Mouse (Mus musculus): Measurements from ENCODE around the gene Mapk8ip3. TPM values are rescaled to one million over a fixed set of nuclear protein-coding genes. Genes with fewer than 3 reads are reported as not detected.

The Mapk8ip3 gene
- polyA plus RNA-seq, 1 experiment from 2014 or later = 57.5 TPM

DNA sequence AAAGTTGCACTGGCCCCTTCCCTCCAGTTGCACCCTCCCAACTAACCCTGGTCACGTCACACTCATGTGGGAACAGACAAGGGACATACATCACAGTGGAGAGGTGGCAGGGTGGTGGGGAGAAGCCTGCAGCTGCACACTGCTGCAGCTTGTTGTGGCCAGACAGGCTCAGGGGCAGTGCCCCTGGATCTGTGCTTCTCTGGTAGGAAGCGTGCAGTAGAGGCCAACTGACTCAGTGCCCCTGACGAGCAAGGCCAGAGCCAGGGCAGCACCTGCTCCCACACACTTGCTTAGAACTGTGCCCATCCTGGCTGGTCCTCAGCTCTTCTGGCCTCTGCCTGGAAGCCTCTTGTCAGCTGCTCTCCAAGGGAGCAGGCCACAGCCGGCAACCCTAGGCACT, 39.2 kb downstream of the Mapk8ip3 start:
- H3K9me3 ChIP-seq (ENCODE audit: control insufficient read depth, low read length) = no peaks in the 10 kb centered on the region
- no peak overlapping the region for H3K27ac ChIP-seq (ENCODE audit: low read depth, low read length)
- H3K4me2 ChIP-seq (ENCODE audit: low read depth) = peak overlapping the region; percentile 99
- DNase-seq (ENCODE audit: low spot score) (no peak), ATAC-seq (ENCODE audit: insufficient read depth, low FRiP score, low TSS enrichment) (no peak)
- 82% methylated on average over 4 of the region's 4 CpGs for WGBS
- H3K36me3 ChIP-seq (ENCODE audit: control insufficient read depth, insufficient read depth, low read length) = peaks cover 34% of the 10 kb centered on the region
- peaks cover 24% of the 10 kb centered on the region for H3K4me1 ChIP-seq (ENCODE audit: control insufficient read depth, insufficient read depth, low read length)
- no peaks in the 10 kb centered on the region for H3K27me3 ChIP-seq (ENCODE audit: control insufficient read depth, insufficient read depth, low read length)
- H3K4me3 ChIP-seq (ENCODE audit: low read depth, low read length) = no peak overlapping the region; the same call in 1 of the 2 replicates
- H3K9ac ChIP-seq (ENCODE audit: low read length) = peak overlapping the region; percentile 7

GRCm38 (mm10) chr17:24896993-24897269, 39.8 kb downstream of the Mapk8ip3 start:
- Histone ChIP-seq H3K4me1 (ENCODE audit: control insufficient read depth, insufficient read depth, low read length) (peaks cover 24% of the 10 kb centered on the region), H3K4me2 (ENCODE audit: low read depth) (peak overlapping the region; percentile 99), H3K9ac (ENCODE audit: low read length) (peak overlapping the region; percentile 87), H3K4me3 (ENCODE audit: low read depth, low read length) (peak overlapping the region; percentile 88), H3K27ac (ENCODE audit: low read depth, low read length) (no peak overlapping the region), H3K36me3 (ENCODE audit: control insufficient read depth, insufficient read depth, low read length) (peaks cover 33% of the 10 kb centered on the region), H3K9me3 (ENCODE audit: control insufficient read depth, low read length) (no peaks in the 10 kb centered on the region), H3K27me3 (ENCODE audit: control insufficient read depth, insufficient read depth, low read length) (no peaks in the 10 kb centered on the region)
- 35% methylated on average over 11 of the region's 11 CpGs for WGBS
- DNase-seq (ENCODE audit: low spot score) = no peak
- no peak for ATAC-seq (ENCODE audit: insufficient read depth, low FRiP score, low TSS enrichment)

DNA sequence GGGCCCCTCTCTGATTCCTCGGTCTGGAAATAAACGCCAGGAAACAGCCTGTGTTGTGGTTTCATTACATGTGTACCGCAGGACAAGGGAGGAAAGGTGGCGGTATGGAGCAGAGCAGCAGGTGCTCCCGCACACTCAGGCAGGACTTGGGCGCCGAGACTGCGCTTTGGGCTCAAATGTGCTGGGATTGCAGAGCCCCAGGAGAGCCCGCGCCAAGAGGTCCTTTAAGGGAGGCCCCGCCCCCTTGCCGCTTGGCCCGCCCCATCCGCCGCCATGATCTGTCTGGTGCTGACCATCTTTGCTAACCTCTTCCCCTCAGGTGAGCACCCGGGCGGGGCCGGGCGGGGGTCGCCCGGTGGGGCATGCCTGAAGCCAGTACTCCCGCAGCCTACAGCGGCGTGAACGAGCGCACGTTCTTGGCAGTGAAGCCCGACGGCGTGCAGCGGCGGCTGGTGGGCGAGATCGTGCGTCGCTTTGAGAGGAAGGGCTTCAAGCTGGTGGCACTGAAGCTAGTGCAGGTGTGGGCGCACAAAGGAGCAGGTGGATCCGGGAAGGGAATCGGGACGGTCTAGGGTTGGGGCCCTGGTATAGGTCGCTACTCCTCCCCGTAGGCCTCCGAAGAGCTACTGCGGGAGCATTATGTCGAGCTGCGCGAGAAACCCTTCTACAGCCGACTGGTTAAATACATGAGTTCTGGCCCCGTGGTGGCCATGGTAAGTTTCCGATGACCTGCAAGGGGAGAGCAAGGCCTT, 40.4 kb downstream of the Mapk8ip3 start, which contains the start of gene Nme3:
Nme3 (plus strand) TSS at position 260 of the 752 bp plus-strand sequence.
- DNase-seq (ENCODE audit: low spot score) (peak; percentile 80), ATAC-seq (ENCODE audit: insufficient read depth, low FRiP score, low TSS enrichment) (peak; percentile 65)
- peak within 1 kb of the TSS; percentile 88 for H3K4me3 ChIP-seq (ENCODE audit: low read depth, low read length)
- peak within 1 kb of the TSS; percentile 87 for H3K9ac ChIP-seq (ENCODE audit: low read length)
- peak within 1 kb of the TSS; percentile 63 for H3K27ac ChIP-seq (ENCODE audit: low read depth, low read length)
- 2% methylated on average over 50 of the region's 50 CpGs for WGBS
- H3K9me3 ChIP-seq (ENCODE audit: control insufficient read depth, low read length) = no peaks in the 10 kb centered on the region
- H3K27me3 ChIP-seq (ENCODE audit: control insufficient read depth, insufficient read depth, low read length) = no peaks in the 10 kb centered on the region
- peak within 1 kb of the TSS; percentile 99 for H3K4me2 ChIP-seq (ENCODE audit: low read depth)
- H3K4me1 ChIP-seq (ENCODE audit: control insufficient read depth, insufficient read depth, low read length) = peaks cover 24% of the 10 kb centered on the region
- H3K36me3 ChIP-seq (ENCODE audit: control insufficient read depth, insufficient read depth, low read length) = peaks cover 30% of the 10 kb centered on the region

DNA sequence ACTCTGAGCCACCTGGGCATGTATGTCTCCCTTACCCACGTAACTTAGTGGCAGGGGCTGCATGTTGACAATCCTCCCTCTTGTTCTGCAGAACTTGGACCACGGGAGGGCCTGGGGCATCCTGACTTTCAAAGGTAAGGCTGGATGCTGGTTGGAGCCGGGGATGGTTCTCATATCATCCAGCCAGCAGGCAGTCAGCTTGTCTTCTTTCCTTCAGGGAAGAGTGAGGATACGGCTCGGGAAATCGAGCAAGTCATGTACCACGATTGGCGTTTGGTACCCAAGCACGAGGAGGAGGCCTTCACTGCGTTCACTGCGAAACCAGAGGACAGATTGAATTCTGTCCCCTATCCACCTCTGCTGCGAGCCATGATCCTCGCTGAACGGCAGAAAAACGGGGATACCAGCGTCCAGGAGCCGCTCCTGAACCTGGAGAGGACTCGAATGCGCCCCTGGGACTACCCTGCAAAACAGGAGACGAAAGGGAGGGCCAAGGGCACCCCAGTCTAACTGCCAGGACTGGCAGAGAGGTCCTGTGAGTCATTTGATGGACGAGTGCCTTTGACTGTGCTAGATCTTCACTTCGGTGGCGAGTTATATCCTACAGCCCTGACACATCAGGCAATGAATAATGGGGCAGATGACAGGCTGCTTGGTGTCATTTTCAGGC, 41.1 kb downstream of the Mapk8ip3 start:
- peak overlapping the region; percentile 99 for H3K4me2 ChIP-seq (ENCODE audit: low read depth)
- peak overlapping the region; percentile 88 for H3K4me3 ChIP-seq (ENCODE audit: low read depth, low read length)
- 11% methylated on average over 23 of the region's 23 CpGs for WGBS
- no peaks in the 10 kb centered on the region for H3K9me3 ChIP-seq (ENCODE audit: control insufficient read depth, low read length)
- H3K9ac ChIP-seq (ENCODE audit: low read length) = peak overlapping the region; percentile 87
- DNase-seq (ENCODE audit: low spot score) (no peak), ATAC-seq (ENCODE audit: insufficient read depth, low FRiP score, low TSS enrichment) (peak; percentile 5; the same call in 1 of the 2 replicates)
- no peaks in the 10 kb centered on the region for H3K27me3 ChIP-seq (ENCODE audit: control insufficient read depth, insufficient read depth, low read length)
- H3K4me1 ChIP-seq (ENCODE audit: control insufficient read depth, insufficient read depth, low read length) = peaks cover 24% of the 10 kb centered on the region
- peaks cover 27% of the 10 kb centered on the region for H3K36me3 ChIP-seq (ENCODE audit: control insufficient read depth, insufficient read depth, low read length)
- no peak overlapping the region for H3K27ac ChIP-seq (ENCODE audit: low read depth, low read length)

DNA sequence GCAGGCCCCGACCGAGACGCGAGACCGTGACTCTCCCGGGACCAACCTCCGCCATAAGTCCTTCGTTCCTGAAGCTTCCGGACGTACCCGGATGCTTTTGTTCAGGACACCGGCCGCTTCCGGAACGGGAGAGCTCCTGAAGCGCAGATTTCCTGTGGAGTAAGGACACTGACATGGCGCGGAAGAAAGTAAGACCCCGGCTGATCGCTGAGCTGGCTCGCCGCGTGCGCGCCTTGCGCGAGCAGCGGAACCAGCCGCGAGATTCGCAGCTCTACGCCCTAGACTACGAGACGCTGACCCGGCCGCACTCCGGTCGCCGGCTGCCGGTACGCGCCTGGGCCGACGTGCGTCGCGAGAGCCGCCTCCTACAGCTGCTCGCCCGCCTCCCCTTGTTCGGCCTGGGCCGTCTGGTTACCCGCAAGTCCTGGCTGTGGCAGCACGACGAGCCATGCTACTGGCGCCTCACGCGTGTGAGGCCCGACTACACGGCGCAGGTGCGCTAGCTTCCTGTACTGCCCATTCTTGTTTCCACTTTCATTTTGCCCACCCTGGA, 41.7 kb downstream of the Mapk8ip3 start, which contains the start of the genes Eme2 and Mrps34:
Eme2 (minus strand) TSS at position 93 of the 553 bp plus-strand sequence.
Mrps34 (plus strand) TSS at position 122 of the 553 bp plus-strand sequence.
- Histone ChIP-seq H3K9me3 (ENCODE audit: control insufficient read depth, low read length) (no peaks in the 10 kb centered on the region), H3K4me2 (ENCODE audit: low read depth) (peak within 1 kb of the TSS; percentile 99), H3K9ac (ENCODE audit: low read length) (peak within 1 kb of the TSS; percentile 87), H3K27ac (ENCODE audit: low read depth, low read length) (peak within 1 kb of the TSS; percentile 67), H3K4me3 (ENCODE audit: low read depth, low read length) (peak within 1 kb of the TSS; percentile 88), H3K27me3 (ENCODE audit: control insufficient read depth, insufficient read depth, low read length) (no peaks in the 10 kb centered on the region), H3K36me3 (ENCODE audit: control insufficient read depth, insufficient read depth, low read length) (peaks cover 25% of the 10 kb centered on the region), H3K4me1 (ENCODE audit: control insufficient read depth, insufficient read depth, low read length) (peaks cover 24% of the 10 kb centered on the region)
- WGBS = under 1% methylated on average over 62 of the region's 62 CpGs
- DNase-seq (ENCODE audit: low spot score) (peak; percentile 90), ATAC-seq (ENCODE audit: insufficient read depth, low FRiP score, low TSS enrichment) (peak; percentile 49; the same call in 1 of the 2 replicates)

GRCm38 (mm10) chr17:24894061-24894994, 42.4 kb downstream of the Mapk8ip3 start:
- Histone ChIP-seq H3K27me3 (ENCODE audit: control insufficient read depth, insufficient read depth, low read length) (no peaks in the 10 kb centered on the region), H3K36me3 (ENCODE audit: control insufficient read depth, insufficient read depth, low read length) (peaks cover 21% of the 10 kb centered on the region), H3K4me2 (ENCODE audit: low read depth) (peak overlapping the region; percentile 99), H3K9me3 (ENCODE audit: control insufficient read depth, low read length) (no peaks in the 10 kb centered on the region), H3K27ac (ENCODE audit: low read depth, low read length) (peak overlapping the region; percentile 67), H3K9ac (ENCODE audit: low read length) (peak overlapping the region; percentile 87), H3K4me3 (ENCODE audit: low read depth, low read length) (peak overlapping the region; percentile 88), H3K4me1 (ENCODE audit: control insufficient read depth, insufficient read depth, low read length) (peaks cover 24% of the 10 kb centered on the region)
- 0 out of 2 replicates have a peak, but pooled peaks have one; percentile 6 for ATAC-seq (ENCODE audit: insufficient read depth, low FRiP score, low TSS enrichment)
- WGBS = 11% methylated on average over 31 of the region's 31 CpGs
- DNase-seq (ENCODE audit: low spot score) = no peak

- 93% methylated on average over 2 of the region's 2 CpGs for WGBS
- DNase-seq (ENCODE audit: low spot score) = no peak
- H3K36me3 ChIP-seq (ENCODE audit: control insufficient read depth, insufficient read depth, low read length) = peaks cover 14% of the 10 kb centered on the region
Measured at GRCm38 (mm10) chr17:24893276-24893675, 43.5 kb downstream of the Mapk8ip3 start.

DNA sequence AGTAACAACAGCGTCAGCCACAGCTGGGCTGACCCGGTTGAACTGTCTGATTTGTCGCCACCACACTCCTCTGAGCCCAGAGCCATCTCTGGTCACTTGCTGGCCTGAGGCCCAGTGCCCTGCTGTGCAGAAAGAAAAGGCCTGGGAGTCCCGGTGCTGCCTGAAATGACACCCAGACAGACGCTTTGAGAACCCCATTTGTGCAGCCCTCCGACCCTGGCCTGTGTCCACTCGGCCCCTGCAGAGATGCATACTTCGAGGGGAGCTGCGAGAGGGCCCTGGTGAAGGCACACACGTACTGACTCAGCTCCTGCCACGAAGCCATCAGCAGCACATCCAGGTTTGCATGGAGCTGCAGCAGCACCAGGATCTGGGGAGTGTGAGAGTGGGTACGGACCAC, 44.0 kb downstream of the Mapk8ip3 start:
- no peaks in the 10 kb centered on the region for H3K27me3 ChIP-seq (ENCODE audit: control insufficient read depth, insufficient read depth, low read length)
- H3K9me3 ChIP-seq (ENCODE audit: control insufficient read depth, low read length) = no peaks in the 10 kb centered on the region
- no peak overlapping the region for H3K9ac ChIP-seq (ENCODE audit: low read length)
- 93% methylated on average over 12 of the region's 12 CpGs for WGBS
- no peak for ATAC-seq (ENCODE audit: insufficient read depth, low FRiP score, low TSS enrichment)
- H3K27ac ChIP-seq (ENCODE audit: low read depth, low read length) = no peak overlapping the region
- H3K4me3 ChIP-seq (ENCODE audit: low read depth, low read length) = no peak overlapping the region
- DNase-seq (ENCODE audit: low spot score) = no peak
- H3K4me1 ChIP-seq (ENCODE audit: control insufficient read depth, insufficient read depth, low read length) = peaks cover 25% of the 10 kb centered on the region
- no peak overlapping the region for H3K4me2 ChIP-seq (ENCODE audit: low read depth)
- peaks cover 12% of the 10 kb centered on the region for H3K36me3 ChIP-seq (ENCODE audit: control insufficient read depth, insufficient read depth, low read length)

More at GRCm38 (mm10) chr17:24893276-24893675, 43.5 kb downstream of the Mapk8ip3 start:
- no peak overlapping the region for H3K27ac ChIP-seq (ENCODE audit: low read depth, low read length)
- no peaks in the 10 kb centered on the region for H3K27me3 ChIP-seq (ENCODE audit: control insufficient read depth, insufficient read depth, low read length)
- H3K9ac ChIP-seq (ENCODE audit: low read length) = no peak overlapping the region
- no peak for ATAC-seq (ENCODE audit: insufficient read depth, low FRiP score, low TSS enrichment)
- no peak overlapping the region for H3K4me2 ChIP-seq (ENCODE audit: low read depth)
- no peaks in the 10 kb centered on the region for H3K9me3 ChIP-seq (ENCODE audit: control insufficient read depth, low read length)
- peaks cover 24% of the 10 kb centered on the region for H3K4me1 ChIP-seq (ENCODE audit: control insufficient read depth, insufficient read depth, low read length)
- H3K4me3 ChIP-seq (ENCODE audit: low read depth, low read length) = no peak overlapping the region

All from neural tube, embryonic 11.5 days (tissue).